Mouse (Mus musculus) forebrain, embryonic 13.5 days (tissue): ENCODE measurements at regions not wholly inside any gene's neighbourhood (a gene's known extent, or its start where the extent isn't known, plus 50 kb on each side); places are given as distances from the start of the nearest gene placed in this dataset.
A peak's percentile ranks its signal among the peaks of the same experiment; 100 is the strongest.
"Not testable (repeated sequence)": the region's sequence is repeated elsewhere in the genome, so short reads cannot be mapped to it uniquely, and the experiment has no call there.

Experiments used
- ATAC-seq: fragments of 200-750 bp; cut with Nextera tagmentation; 2 replicates; pipeline ENCODE4 v1.8.0; 2017
- H3K27ac ChIP-seq: fragments of 300-500 bp; sonication (generic); 2 replicates; pipeline ENCODE4 v1.5.1; 2015; ENCODE audit warnings: inconsistent platforms, mild to moderate bottlenecking, moderate library complexity
- H3K27me3 ChIP-seq: fragments of 300-500 bp; sonication (generic); 2 replicates; pipeline ENCODE4 v1.6.1; 2015; ENCODE audit warnings: mild to moderate bottlenecking, inconsistent platforms
- H3K36me3 ChIP-seq: fragments of 300-500 bp; sonication (generic); 2 replicates; pipeline ENCODE4 v1.6.1; 2015; ENCODE audit warnings: mild to moderate bottlenecking, inconsistent platforms; ENCODE audit not compliant: poor library complexity, severe bottlenecking
- H3K4me1 ChIP-seq: fragments of 300-500 bp; sonication (generic); 2 replicates; pipeline ENCODE4 v1.6.1; 2015; ENCODE audit warnings: inconsistent platforms
- H3K4me2 ChIP-seq: fragments of 300-500 bp; sonication (generic); 2 replicates; pipeline ENCODE4 v1.6.1; 2015; ENCODE audit warnings: inconsistent platforms, mild to moderate bottlenecking, moderate library complexity
- H3K4me3 ChIP-seq: fragments of 300-500 bp; sonication (generic); 2 replicates; pipeline ENCODE4 v1.5.1; 2015; ENCODE audit warnings: mild to moderate bottlenecking, inconsistent platforms
- H3K9ac ChIP-seq: fragments of 300-500 bp; sonication (generic); 2 replicates; pipeline ENCODE4 v1.6.1; 2015; ENCODE audit warnings: mild to moderate bottlenecking, inconsistent platforms
- H3K9me3 ChIP-seq: fragments of 300-500 bp; sonication (generic); replicated peaks from 2 replicates; pipeline ENCODE4 v1.6.1; 2016; ENCODE audit warnings: inconsistent platforms
- WGBS: fragments of 180-500 bp; shearing (Covaris S2); methylation state at CpG from one replicate; pipeline ENCODE4 v1.1.7; 2015; 5-methylcytosine and 5-hydroxymethylcytosine counted together

GRCm38 (mm10) chr10:91436091-91436569, 255.0 kb upstream of the Tmpo start:
- Histone ChIP-seq H3K36me3 (no peaks in the 10 kb centered on the region), H3K4me2 (no peak overlapping the region), H3K9ac (no peak overlapping the region), H3K27ac (no peak overlapping the region), H3K27me3 (no peaks in the 10 kb centered on the region), H3K4me3 (no peak overlapping the region), H3K4me1 (no peaks in the 10 kb centered on the region), H3K9me3 (no peaks in the 10 kb centered on the region)
- no peak for ATAC-seq
- 62% methylated on average over 9 of the region's 9 CpGs for WGBS

- no peak overlapping the region for H3K4me2 ChIP-seq
- peaks cover 6% of the 10 kb centered on the region; the same call in 1 of the 2 replicates for H3K4me1 ChIP-seq
- H3K4me3 ChIP-seq: no peak overlapping the region
- no peaks in the 10 kb centered on the region for H3K36me3 ChIP-seq
- WGBS: 44% methylated on average over 5 of the region's 5 CpGs
- H3K9me3 ChIP-seq: no peaks in the 10 kb centered on the region
- no peak overlapping the region for H3K9ac ChIP-seq
- H3K27ac ChIP-seq: no peak overlapping the region
- no peaks in the 10 kb centered on the region for H3K27me3 ChIP-seq
- ATAC-seq: no peak
These were observed 249.2 kb upstream of the Tmpo start for GRCm38 (mm10) chr10:91430281-91430680.

DNA sequence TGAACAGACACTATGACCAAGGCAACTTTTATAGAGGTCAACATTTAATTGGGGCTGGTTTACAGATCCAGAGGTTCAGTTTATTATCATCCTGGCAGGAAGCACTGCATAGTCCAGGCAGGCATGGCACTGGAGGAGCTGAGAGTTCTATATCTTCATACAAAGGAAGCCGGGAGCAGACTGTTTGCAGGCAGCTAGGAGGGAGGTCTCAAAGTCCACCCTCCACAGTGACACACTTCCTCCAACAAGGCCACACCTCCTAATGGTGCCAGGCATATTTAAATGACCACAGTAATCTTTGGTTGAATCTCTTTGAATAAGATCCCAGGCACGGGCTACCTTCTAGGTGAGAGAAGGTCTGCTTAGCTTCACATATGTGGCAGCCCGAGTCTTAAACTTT, 245.5 kb upstream of the Tmpo start:
- no peak overlapping the region for H3K27ac ChIP-seq
- peaks cover 10% of the 10 kb centered on the region; the same call in 1 of the 2 replicates for H3K4me1 ChIP-seq
- H3K4me3 ChIP-seq: no peak overlapping the region
- H3K36me3 ChIP-seq: no peaks in the 10 kb centered on the region
- no peak overlapping the region for H3K4me2 ChIP-seq
- ATAC-seq: no peak
- no peak overlapping the region for H3K9ac ChIP-seq
- 99% methylated on average over 3 of the region's 3 CpGs for WGBS
- no peaks in the 10 kb centered on the region for H3K27me3 ChIP-seq
- no peaks in the 10 kb centered on the region for H3K9me3 ChIP-seq

- H3K27me3 ChIP-seq, H3K9ac ChIP-seq, H3K9me3 ChIP-seq, H3K4me2 ChIP-seq, H3K4me1 ChIP-seq, H3K36me3 ChIP-seq, ATAC-seq, H3K27ac ChIP-seq, H3K4me3 ChIP-seq: not testable (repeated sequence)
- WGBS: 49% methylated on average over 7 of the region's 7 CpGs
These were observed 244.7 kb upstream of the Tmpo start for GRCm38 (mm10) chr10:91425625-91426385.

DNA sequence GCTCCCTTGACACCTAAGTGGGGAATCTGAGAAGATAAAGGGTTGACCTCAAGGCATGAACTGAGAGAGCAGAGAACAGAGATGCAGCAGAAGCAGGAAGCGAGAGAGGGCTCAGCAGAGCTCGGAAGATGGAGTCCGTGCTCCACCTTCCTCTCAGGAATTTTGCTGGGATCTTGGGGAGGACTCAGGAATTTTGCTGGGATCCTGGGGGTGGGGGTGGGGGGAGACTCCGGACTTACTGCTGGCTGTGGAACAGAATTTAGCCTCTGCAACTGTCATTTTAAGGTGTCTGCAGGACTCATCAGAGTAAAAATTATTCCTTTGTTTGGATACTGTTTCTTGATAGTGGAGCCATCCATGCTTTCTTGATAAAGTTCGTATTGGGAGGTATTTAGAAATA, 243.7 kb upstream of the Tmpo start:
- Histone ChIP-seq H3K27me3 (no peaks in the 10 kb centered on the region), H3K27ac (no peak overlapping the region), H3K9me3 (no peaks in the 10 kb centered on the region), H3K4me1 (peaks cover 10% of the 10 kb centered on the region; the same call in 1 of the 2 replicates), H3K9ac (no peak overlapping the region), H3K4me3 (no peak overlapping the region), H3K36me3 (no peaks in the 10 kb centered on the region), H3K4me2 (no peak overlapping the region)
- WGBS: 68% methylated on average over 5 of the region's 5 CpGs
- no peak for ATAC-seq

DNA sequence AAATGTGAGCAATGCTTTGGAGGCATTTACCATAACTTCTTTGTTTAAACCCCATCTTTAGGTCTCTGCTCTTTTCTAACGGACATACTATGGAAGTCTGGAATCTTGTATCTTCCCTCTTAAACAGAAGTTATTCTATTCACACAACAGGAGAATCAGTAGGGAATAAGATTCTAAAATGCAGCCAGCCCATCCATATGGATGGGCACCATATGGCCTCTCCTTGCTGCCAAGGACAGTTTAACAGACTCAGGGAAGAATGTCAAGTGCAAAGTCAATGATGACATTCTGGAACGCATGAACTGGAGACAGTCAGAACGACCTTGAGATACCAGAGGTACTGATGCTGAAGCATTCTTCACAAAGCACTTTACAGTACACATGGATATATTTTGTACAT, 206.1 kb upstream of the Tmpo start:
- no peak overlapping the region for H3K4me3 ChIP-seq
- H3K27me3 ChIP-seq: no peaks in the 10 kb centered on the region
- H3K36me3 ChIP-seq: no peaks in the 10 kb centered on the region
- no peaks in the 10 kb centered on the region for H3K4me1 ChIP-seq
- H3K4me2 ChIP-seq: no peak overlapping the region
- WGBS: 73% methylated on average over 3 of the region's 3 CpGs
- H3K27ac ChIP-seq: no peak overlapping the region
- H3K9me3 ChIP-seq: no peaks in the 10 kb centered on the region
- no peak overlapping the region for H3K9ac ChIP-seq
- no peak for ATAC-seq

- H3K9ac ChIP-seq: no peak overlapping the region
- H3K9me3 ChIP-seq: no peaks in the 10 kb centered on the region
- WGBS: 45% methylated on average over 2 of the region's 2 CpGs
- no peaks in the 10 kb centered on the region for H3K4me1 ChIP-seq
- H3K27me3 ChIP-seq: no peaks in the 10 kb centered on the region
- no peak overlapping the region for H3K27ac ChIP-seq
- no peaks in the 10 kb centered on the region for H3K36me3 ChIP-seq
- H3K4me3 ChIP-seq: no peak overlapping the region
- H3K4me2 ChIP-seq: no peak overlapping the region
- no peak for ATAC-seq
These were observed 203.3 kb upstream of the Tmpo start for GRCm38 (mm10) chr10:91384372-91384771.

DNA sequence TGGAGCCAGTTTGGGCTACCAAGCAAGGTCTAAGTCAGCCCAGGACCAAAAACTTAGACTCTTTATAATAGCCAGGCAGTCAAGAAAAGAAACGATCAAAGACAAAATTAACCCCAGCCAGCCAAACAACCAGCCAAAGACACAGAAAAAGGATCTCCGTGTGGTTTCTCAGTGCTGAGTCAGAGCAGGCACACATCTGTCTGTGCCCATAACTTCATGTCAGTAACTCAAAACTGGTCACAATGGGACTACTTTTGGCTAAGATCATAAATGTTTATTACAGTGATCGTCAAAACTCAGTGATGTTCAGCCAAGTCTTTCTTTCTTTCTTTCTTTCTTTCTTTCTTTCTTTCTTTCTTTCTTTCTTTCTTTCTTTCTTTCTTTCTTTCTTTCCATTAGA, 195.6 kb upstream of the Tmpo start:
- Histone ChIP-seq H3K9me3 (no peaks in the 10 kb centered on the region), H3K4me3 (no peak overlapping the region), H3K27me3 (no peaks in the 10 kb centered on the region), H3K27ac (no peak overlapping the region), H3K9ac (no peak overlapping the region), H3K36me3 (no peaks in the 10 kb centered on the region), H3K4me1 (no peaks in the 10 kb centered on the region), H3K4me2 (no peak overlapping the region)
- ATAC-seq: no peak
- 95% methylated on average over 3 of the region's 3 CpGs for WGBS

GRCm38 (mm10) chr10:91367488-91367887, 186.4 kb upstream of the Tmpo start:
- Histone ChIP-seq H3K36me3 (no peaks in the 10 kb centered on the region), H3K4me3 (no peak overlapping the region), H3K27me3 (no peaks in the 10 kb centered on the region), H3K9ac (no peak overlapping the region), H3K4me1 (no peaks in the 10 kb centered on the region), H3K4me2 (no peak overlapping the region), H3K27ac (no peak overlapping the region), H3K9me3 (no peaks in the 10 kb centered on the region)
- WGBS: 82% methylated on average over 1 of the region's 1 CpGs
- ATAC-seq: no peak

GRCm38 (mm10) chr10:91362587-91362986, 181.5 kb upstream of the Tmpo start:
- H3K4me1 ChIP-seq: no peaks in the 10 kb centered on the region
- H3K27ac ChIP-seq: no peak overlapping the region
- no peak overlapping the region for H3K4me3 ChIP-seq
- no peaks in the 10 kb centered on the region for H3K27me3 ChIP-seq
- WGBS: 83% methylated on average over 3 of the region's 3 CpGs
- no peak for ATAC-seq
- no peaks in the 10 kb centered on the region for H3K9me3 ChIP-seq
- no peaks in the 10 kb centered on the region for H3K36me3 ChIP-seq
- no peak overlapping the region for H3K9ac ChIP-seq
- H3K4me2 ChIP-seq: no peak overlapping the region

DNA sequence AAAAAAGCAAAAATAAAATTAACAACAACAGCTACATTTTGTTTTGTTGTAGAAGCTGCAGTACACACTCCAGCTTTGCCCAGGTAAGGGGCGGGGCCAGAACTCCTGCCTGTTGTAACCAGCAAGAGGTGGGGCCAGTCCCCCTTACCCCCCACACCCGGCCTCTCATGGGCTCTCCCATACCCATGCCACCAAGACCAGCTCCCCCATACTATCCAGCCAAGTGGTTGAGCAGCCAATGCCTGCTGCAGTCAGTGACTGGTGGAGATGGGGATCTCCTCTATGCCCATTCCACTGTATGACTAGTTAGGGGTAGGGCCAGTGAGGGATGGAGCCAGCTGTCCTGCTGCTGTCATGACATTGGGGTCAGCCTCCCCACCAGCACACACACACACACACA, 180.5 kb upstream of the Tmpo start:
- Histone ChIP-seq H3K36me3 (no peaks in the 10 kb centered on the region), H3K4me3 (no peak overlapping the region), H3K9me3 (no peaks in the 10 kb centered on the region), H3K4me2 (no peak overlapping the region), H3K9ac (no peak overlapping the region), H3K27me3 (no peaks in the 10 kb centered on the region), H3K4me1 (no peaks in the 10 kb centered on the region), H3K27ac (no peak overlapping the region)
- ATAC-seq: no peak
- 95% methylated on average over 2 of the region's 2 CpGs for WGBS

- Histone ChIP-seq H3K27ac (no peak overlapping the region), H3K4me1 (peaks cover 5% of the 10 kb centered on the region; the same call in 1 of the 2 replicates), H3K4me2 (no peak overlapping the region), H3K36me3 (no peaks in the 10 kb centered on the region), H3K9ac (no peak overlapping the region), H3K27me3 (no peaks in the 10 kb centered on the region), H3K4me3 (no peak overlapping the region), H3K9me3 (no peaks in the 10 kb centered on the region)
- 76% methylated on average over 5 of the region's 5 CpGs for WGBS
- peak; percentile 73; the same call in 1 of the 2 replicates for ATAC-seq
These were observed 164.3 kb upstream of the Tmpo start for GRCm38 (mm10) chr10:91345465-91345864.

DNA sequence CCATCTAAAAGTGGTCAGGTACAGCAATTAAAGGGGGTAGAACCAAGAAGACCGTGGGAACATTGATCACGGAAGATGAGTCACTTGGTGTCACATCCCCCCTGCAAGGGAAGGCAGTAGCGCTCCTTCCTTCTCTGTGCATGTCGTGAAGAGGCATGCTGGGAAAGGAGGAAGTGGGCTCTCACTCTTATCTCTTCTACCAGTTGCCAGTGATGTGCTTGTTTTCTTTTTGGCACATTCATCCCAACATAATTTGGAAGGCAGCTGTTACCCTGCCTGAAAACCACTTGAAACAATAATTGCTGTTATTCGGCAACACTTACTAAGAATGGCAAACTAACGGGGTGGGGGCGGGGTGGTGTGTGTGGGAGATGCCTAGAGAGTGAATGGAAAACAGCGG, 161.0 kb upstream of the Tmpo start:
- 74% methylated on average over 8 of the region's 8 CpGs for WGBS
- no peak overlapping the region for H3K4me2 ChIP-seq
- ATAC-seq: no peak; the same call in 1 of the 2 replicates
- no peak overlapping the region for H3K4me3 ChIP-seq
- no peak overlapping the region for H3K27ac ChIP-seq
- H3K36me3 ChIP-seq: no peaks in the 10 kb centered on the region
- H3K4me1 ChIP-seq: peaks cover 5% of the 10 kb centered on the region; the same call in 1 of the 2 replicates
- no peaks in the 10 kb centered on the region for H3K27me3 ChIP-seq
- H3K9ac ChIP-seq: no peak overlapping the region
- H3K9me3 ChIP-seq: peaks cover 3% of the 10 kb centered on the region; the same call in 1 of the 2 replicates
